Mouse (Mus musculus) lung, postnatal 10 days (tissue): ENCODE data around the gene Gm11549.

Source experiments
- DNase-seq: peaks from one replicate; pipeline ENCODE4 v3.0.0; 2021

The Gm11549 gene

DNA sequence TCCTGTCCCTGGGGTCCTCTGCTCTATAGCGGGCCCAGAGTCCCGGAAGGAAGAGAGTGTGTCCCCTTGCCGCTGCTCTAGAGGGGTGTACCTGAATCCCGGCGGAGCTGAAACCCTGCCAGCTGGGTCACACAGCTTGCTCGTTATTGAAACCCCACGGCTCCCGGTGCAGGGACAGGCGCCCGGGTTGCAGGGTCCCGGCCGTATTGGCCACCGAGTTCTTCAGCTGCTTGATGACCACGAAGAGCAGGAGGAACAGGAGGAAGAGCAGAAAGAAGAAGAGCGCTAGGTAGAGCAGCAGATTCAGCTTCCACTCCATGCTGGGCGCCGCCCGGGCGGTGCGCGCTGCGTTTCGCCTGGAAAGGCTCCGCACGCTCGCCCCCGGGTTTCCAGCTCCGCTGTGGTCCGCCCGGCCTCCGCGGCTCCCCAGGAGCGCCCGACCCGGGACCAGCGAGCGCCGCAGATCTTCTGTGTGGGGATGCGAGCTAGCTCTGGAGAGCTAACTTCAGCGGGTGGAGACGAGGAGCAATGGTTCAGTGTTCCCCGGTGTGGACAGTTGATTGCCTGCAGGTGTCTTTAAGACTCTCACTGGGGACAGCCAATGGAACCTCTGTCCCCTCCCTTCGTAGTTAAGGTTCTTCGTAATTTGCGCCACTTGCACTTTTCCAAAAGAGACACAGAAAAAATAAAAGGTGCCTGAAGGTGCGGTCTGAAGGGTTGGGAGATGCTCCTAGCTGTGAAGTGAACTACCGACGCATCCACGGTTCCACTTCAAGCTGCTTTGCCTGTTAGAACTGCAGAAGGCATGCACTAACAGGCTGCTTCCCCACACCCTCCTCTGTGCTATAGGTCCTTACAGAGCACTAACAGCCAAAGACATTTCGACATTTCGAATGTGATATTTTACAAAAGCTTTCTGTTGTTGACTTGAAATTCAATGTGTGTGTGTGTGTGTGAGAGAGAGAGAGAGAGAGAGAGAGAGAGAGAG is at the start of gene Gm11549:
Gm11549 (minus strand) TSS at position 741 of the 988 bp plus-strand sequence.
- DNase-seq: no peak

DNA sequence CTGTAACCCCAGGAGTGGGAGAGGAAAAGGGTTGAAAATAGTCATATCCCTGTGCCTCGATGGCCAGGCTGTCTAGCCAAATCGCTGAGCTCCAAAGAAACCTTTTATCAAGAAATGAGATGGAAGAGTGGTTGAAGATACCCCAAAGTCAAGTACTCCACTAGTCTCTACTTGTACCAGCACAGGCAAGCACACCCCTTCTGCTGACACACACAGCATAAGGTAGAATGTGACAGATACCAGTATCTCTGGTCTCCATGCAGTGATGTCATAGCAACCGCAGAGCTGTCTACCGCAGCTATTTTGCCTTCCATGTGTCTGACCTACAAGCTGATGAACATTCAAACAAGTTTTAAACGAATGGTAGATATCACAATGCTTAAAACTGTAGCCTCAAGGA is 48.2 kb upstream of the Gm11549 start:
- DNase-seq: no peak

DNA sequence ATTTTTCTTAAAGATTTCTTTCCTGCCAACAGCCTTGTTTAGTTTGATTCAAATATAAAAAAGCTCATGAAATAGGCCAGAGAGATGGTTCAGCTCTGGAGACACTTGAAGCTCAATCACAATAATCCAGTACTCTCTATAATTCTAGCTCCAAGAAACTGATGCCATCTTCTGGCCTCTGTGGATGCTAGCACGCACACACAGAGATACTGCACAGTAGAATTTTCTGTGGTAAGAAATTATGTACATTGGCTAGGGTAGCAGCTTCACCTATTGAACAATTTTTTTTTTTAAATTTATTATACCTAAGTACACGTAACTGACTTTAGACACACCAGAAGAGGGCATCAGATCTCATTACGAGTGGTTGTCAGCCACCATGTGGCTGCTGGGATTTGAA is 42.1 kb upstream of the Gm11549 start:
- DNase-seq: no peak

DNA sequence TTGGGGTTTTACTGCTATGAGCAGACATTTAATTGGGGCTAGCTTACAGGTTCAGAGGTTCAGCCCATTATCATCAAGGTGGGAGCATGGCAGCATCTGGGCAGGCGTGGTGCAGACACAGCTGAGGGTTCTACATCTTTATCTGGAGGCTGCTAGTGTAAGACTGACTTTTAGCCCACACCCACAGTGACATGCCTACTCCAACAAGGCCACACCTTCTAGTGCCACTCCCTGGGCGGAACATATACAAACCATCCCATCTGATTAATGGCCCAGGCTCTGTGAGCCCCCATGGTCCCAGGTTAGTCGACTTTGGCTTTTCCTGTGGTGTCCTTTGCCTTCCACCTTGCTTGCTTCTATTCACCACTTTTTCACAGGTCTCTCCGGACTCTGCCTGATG is 38.0 kb upstream of the Gm11549 start:
- no peak for DNase-seq

DNA sequence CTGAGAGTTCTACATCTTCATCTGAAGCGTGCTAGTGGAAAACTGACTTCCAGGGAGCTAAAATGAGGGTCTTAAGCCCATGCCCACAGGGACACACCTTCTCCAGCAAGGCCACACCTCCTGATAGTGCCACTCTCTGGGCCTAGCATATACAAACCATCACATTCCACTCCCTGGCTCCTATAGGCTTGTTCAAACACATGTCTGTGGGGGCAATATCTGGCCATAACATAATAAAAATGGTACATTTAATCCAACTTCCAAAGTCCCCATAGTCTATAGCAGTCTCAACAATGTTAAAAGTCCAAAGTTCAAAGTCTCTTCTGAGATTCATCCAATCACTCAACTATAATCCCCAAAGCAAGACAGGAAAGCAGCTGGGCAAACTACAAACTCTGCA is 36.0 kb upstream of the Gm11549 start:
- DNase-seq: no peak

DNA sequence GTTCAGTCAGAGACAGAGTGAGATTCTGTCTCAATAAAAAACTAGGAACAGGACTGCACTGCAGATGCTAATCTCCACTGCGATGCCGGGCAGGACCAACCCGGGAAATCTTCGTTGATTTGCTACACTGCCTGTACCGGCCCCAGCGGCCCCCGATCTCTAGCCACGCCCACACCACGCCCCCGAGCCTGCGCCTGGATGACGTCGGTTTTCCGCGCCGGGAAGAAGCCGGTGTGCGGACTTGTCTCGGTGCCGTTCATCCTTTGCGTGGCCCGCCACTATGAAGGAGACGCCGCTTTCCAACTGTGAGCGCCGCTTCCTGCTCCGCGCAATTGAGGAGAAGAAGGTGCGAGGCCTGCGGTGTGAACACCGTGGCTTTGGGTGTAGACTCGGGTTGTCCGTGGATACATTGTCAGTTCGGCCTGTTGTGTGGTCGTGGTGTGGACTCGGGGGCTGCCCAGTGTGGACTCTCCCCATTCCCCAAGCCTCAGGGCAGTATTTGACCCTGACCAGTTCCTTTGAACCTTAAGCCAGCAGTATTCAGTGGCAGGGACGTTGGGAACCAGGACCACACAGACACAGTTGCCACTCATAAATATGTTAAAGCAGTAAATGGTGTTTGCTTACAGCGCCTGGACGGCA is 30.9 kb upstream of the Gm11549 start, which contains the start of gene Exosc9:
Exosc9 (plus strand) TSS at position 201 of the 642 bp plus-strand sequence.
- DNase-seq: peak; percentile 96

DNA sequence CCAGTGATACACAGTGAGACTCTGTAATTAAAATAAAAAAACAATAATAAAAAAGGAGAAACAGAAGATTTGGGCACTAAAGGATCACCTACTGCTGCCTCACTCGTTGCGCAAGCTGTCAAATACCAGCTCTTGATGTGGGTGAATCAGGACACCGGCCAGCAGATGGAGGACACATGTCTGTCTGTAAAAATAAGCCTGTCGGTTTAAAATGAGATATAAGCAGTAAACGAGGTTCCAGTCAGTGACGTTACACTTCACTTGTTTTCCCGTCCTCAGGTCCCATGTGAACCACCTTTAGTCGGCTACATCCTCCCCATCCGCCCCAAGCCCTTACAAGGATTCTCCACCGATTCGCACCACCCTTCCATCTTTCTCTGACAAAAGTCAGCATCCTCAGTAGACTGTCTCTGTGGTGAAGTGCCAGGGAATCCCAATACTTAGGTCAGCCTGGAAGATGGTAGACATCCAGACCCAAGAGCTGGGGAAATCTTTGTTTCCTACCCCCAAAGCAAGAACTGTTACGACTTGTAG is 30.3 kb upstream of the Gm11549 start:
- peak; percentile 7 for DNase-seq

DNA sequence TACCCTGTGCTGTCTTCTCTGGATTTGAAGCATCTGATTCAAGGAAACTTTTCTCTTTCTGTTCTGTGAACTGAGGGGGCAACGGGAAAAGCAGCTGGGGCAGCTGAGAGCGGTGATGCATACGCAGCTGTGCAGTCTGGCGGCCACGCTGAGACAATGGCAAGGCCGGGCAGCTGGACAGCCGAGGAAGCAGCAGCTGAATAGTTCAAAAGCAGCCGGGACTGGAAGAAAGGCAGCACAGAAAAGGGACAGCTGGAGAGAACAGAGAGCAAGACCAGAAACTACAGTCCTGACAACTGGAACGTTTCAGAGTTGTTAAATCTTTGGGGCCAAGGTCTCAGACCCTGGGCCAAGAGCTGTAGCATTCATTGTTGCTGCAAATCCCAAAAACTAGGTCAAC is 29.7 kb upstream of the Gm11549 start:
- DNase-seq: peak; percentile 63

DNA sequence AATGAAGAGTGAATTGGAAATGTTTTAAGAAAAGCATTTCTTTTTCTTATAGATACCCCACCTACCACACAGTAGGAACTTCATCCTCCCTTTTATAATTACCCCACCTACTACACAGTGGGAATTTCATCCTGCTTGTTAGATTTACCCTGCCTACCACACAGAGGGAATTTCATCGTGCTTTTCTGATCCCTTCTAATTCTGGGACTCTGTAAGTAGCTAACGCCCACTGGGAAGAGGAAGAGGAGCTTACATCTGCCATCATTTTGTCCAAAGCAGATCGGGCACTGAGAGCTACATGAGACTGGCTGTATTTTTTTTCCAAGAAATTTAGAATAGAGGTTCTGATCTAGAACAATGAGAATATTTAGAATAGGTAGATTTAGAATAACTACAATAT is 23.3 kb upstream of the Gm11549 start:
- no peak for DNase-seq

DNA sequence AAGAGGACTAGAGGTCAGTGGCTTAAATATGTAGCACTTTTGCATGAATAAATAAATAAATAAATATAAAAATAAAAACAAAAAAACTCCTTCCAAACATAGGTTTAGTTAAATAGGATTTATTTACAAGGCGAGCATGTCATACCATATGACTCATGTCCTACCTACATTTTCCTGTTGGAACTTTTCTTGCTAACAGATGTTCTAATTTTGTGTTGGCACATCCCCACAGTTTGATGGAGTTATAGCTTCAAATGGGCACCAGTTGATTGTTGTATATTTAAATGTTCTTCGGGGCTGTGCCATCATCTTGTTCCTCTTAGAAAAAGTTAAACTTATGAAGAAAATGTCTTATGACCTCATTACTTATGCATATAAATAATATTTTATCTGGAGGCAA is 19.8 kb upstream of the Gm11549 start:
- DNase-seq: no peak

DNA sequence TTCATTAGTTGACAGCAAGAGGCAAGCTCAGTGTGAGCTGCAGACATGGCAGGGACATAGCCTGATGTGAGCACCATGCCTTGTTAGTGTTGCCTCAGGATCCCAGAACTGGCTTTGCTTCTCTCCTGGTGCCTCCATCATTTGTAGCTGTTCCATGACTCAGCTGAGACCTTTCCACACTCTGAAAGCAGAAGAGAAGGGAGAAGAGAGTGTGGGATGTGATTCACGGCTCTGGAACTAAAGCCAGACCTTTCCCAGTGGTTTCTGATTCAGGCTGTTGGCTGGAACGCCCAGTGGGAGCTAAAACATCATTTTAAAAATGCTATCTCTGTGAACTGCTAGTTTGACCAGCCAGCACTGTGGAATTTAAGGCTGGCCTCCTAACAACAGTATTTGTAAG is 19.1 kb upstream of the Gm11549 start:
- no peak for DNase-seq

DNA sequence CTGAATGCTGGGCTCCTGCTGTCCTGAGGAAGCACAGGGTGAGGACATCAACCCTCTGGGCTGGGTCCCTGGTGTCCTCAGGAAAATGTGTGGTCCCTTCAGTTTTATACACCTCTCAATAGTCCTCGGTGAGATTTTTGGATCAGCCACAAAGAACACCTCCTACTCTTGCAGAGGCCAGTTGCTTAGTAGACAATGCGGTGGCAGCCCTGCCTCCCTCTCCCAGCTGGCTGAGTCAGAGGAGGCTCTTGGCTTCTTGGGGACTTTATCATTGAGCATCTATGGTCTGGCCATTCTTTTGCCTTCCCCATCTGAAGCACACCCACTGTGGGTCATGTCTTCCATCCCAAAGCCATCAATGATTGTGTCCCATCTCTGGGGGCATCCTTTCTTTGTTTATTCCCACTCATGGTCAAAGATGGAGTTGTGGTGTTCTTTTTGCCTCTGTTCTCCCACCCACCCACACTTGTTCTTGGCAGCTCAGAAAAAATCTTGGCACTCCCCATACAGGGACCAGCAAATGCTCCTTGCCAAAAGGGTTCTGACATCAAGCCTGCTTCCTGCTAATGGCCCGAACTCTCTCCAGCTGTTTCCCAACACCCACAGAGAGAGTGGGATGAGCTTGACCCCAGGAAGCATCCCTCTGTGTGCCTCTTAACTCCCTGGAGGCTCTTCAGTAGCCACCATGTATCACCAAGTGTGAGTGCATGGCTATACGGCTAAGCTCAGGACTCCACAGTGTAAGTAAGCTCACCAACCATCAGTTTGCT is 16.3 kb upstream of the Gm11549 start:
- DNase-seq: no peak

DNA sequence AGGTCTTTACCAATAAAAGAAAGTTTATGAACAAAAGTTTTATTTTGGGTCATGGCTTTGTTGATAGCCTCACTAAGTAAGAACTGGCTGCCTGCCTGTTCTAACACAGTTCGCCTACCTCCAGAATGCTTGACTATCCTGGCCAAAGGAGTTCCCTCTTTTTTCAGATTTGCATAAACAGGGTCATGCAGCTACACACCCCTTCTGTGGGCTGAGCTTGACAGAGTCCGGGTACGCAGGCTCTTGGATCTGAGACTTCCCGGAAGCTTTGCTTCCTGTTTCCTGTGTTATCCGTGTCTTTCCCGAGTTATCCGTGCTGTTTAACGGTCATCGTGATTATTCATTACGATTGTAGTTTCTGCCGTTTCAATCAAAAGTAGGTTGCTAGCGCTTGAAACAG is 14.4 kb upstream of the Gm11549 start:
- no peak for DNase-seq

DNA sequence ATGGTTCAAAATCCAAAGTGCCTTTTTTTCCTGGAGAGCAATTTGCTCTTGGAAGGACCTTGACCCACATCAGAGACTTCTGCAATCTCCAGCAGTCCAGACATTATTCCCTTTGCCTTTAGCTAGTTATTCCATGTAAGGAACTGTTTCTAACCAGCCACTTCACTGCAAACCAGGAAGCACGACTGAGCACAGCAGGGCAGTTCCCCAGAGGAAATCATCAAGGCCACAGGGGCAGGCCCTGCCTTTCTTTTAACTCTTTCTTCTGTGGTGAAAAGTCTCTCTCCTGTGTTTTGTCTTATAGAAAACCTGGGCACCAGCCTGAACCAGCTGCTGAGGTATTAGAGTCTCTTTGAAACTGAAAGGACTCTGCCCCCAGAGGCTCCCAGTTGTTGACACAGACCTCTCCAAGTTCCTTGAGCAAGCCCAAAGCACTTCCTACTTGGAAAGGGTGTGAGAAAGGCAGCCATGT is 11.6 kb upstream of the Gm11549 start:
- no peak for DNase-seq

DNA sequence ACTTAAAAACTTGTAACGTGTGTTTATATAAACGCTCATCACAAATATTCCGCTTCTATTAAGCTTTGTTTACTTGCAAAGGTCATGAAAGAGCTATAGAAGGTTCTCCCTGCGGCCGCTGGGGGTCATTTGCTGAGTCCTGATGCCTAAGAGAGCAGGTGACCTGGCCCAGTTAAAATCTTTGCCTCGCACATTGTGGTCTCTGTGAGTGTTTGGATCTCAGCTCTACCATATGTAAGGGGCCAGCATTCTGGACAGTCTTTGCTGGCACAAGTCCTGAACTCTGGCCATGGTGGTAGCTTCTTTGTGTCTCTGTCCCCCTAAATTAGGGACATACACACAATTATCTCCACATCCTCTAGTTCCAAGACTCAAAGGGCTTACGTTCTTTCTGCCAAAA is 11.1 kb upstream of the Gm11549 start:
- no peak for DNase-seq

DNA sequence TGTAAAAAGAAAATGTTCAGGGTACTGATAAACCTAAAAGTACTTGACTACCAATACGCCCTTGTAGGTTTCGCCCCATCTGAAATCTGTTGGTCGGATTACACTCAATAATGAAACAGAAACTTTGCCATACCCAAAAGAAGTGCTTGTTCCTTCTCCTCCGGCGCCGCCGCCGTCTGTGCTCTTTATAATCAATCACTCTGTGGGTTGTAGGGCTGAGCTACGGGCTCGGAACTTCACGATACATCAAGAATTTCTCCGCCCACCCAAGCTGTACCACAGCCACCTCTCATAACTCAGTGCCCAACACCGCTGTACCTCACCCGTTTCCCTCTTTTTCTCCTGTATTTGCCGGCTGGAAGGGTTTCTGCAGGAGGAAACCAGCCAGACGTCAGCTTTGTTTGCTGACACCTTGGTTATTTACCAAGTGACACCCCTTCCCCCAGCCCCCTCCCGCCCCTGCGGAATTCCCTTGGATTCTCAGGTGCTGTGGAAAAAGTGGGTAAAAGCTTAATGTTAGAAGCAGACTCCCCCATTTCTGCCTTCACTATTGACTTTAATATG is 10.4 kb upstream of the Gm11549 start:
- no peak for DNase-seq

DNA sequence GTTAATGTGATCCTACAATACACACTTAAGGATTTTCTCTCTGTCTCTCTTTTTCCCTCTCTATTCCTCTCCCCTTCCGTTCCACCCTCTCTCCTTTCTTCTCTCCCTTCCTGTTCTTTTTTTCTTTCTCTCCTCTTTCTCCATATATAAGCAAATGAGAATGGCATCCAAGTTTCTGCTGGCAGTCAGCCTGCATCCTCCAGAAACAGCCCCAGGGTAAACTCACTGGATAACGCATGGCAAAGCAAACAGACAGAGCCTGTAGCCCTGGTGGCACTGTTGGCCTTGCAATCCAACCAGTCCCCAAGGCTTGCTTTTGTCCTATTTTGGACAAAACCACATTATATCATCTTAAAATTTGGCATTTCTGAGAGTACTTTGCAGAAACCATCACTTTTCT is 9.6 kb upstream of the Gm11549 start:
- DNase-seq: no peak

DNA sequence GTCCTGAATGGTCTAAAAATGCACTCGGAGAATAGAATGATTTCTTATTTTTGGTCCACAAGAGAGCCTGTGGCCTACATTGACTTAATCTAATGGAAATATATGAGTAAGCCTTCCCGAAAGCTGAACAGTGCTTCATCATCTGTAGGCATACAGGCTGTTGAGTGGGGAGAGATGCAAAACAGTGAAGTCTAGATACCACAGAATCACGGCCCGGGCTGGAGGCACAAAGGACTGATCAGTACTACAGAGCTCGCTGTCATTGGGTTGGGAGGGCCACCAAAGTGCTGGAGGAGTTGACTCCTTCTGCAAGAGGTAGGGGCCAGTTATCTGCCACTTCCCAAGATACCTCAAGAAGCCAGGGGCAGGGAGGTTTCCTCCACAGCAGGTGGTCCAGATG is 9.2 kb upstream of the Gm11549 start:
- no peak for DNase-seq

DNA sequence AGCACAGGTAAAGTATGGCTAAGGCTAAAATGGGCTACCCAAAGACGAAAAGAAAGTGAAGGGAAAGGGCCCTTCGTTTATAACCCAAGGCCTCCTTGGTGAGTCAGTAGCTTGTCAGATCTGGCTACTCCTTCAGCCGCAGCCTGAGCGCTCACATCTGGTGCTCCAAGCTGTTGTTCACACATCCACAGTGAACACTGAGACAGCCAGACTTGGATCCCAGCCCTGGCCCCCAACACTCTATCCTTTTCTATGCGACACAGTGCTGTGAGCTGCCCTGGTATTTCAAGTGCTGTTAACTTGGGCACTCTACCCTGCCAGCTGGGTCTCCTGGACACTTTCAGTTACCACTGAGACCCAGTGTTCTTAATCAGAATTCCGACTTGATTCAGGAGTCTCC is 8.7 kb upstream of the Gm11549 start:
- DNase-seq: peak; percentile 75

DNA sequence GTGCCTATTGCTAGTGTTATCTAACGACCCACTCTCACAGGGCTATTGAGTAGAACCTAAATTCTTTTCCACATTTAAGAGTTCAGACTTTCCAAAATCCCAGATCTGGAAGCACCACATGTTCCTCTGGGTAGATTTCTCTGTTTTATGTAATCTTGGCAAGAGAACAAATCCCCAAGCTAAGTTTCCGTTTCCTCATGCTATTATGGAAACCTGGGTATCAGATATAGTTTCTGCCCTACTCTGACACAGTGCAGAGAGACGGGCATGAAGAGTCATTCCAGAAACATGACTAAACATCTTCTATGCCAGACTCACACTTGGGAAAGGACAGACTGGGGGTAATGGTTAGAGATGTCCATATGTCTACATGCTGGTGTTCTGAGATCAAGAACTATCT is 2.9 kb upstream of the Gm11549 start:
- no peak for DNase-seq

DNA sequence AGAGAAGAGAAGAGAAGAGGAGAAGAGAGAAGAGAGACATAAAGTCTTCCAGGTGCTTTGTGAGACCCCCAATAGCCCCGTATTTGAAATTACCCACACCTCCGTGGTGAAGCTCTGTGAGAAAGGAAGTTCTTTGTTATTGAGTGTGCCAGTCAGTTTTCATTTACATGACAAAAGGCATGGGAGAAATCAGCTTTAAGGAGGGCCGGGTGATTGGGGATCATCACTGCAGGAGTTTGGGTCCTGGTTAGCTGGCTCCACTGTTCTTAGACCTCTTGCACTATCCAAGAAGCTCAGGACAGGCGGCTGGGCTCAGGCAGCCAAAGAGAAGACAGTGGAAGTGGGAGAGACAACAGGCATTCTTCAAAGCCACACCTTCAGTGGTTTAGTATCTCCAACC is 524 bp upstream of the Gm11549 start:
- DNase-seq: no peak

DNA sequence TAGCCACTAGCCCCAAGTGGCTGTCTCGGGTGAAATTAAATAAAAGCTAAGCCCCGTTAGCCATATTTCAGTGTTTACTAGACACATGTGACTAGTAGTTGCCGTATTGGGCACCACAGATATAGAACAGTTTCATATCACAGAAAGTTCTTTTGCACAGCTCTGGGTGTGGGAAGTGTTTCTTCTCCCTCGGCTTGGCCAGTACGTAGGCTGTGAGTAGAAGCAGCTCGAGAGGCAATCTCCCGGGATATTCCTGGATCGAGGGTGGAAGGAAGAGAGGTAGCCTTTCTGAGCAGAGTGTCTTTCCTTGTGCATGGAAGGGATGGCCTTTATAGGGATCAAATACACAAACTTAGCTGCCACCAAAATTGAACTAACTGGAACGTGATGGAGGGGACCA is 5.4 kb downstream of the Gm11549 start:
- DNase-seq: no peak

DNA sequence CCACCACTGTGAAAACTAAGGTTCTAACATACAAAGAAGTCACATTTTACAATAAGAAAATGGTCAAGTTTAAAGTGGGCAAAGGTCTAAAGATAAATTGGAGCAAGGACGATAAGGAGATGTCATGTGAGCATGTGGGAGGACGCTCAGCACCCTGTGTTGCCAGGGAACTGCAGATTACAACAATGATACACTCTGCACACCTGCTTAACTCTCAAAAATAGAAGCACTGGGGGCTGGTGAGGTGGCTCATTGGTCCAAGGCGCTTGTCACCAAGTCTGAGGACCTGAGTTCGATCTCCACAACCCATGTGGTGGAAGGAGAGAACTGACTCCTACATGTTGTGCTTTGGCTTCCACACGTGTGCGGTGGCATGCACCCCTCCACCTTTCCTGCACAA is 10.1 kb downstream of the Gm11549 start:
- DNase-seq: no peak
